Mouse (Mus musculus) forebrain, embryonic 14.5 days (tissue): Measurements from ENCODE around the gene Cnppd1. TPM values are rescaled to one million over a fixed set of nuclear protein-coding genes. Genes with fewer than 3 reads are reported as not detected.

Experiments used
- ATAC-seq: fragments of 200-750 bp; cut with Nextera tagmentation; 2 replicates; pipeline ENCODE4 v1.8.0; 2017; ENCODE audit warnings: mild to moderate bottlenecking, moderate library complexity
- DNase-seq: peaks from one replicate; pipeline ENCODE4 v3.0.0-alpha.2; 2015; ENCODE audit warnings: low spot score
- H3K27ac ChIP-seq: fragments of 300-500 bp; sonication (generic); 2 replicates; pipeline ENCODE4 v1.5.1; 2014; ENCODE audit warnings: low read depth, mild to moderate bottlenecking, control low read depth, low read length, moderate library complexity
- H3K27me3 ChIP-seq: fragments of 300-500 bp; sonication (generic); replicated peaks from 2 replicates; pipeline ENCODE4 v1.6.1; 2014; ENCODE audit warnings: low read length, control low read depth, mixed read lengths; ENCODE audit not compliant: control insufficient read depth, insufficient read depth
- H3K36me3 ChIP-seq: fragments of 300-500 bp; sonication (generic); 2 replicates; pipeline ENCODE4 v1.6.1; 2014; ENCODE audit warnings: low read length, control low read depth; ENCODE audit not compliant: control insufficient read depth, insufficient read depth
- H3K4me1 ChIP-seq: fragments of 300-500 bp; sonication (generic); 2 replicates; pipeline ENCODE4 v1.6.1; 2014; ENCODE audit warnings: antibody characterized with exemption, low read length, control low read depth; ENCODE audit not compliant: control insufficient read depth, insufficient read depth
- H3K4me2 ChIP-seq: fragments of 300-500 bp; sonication (generic); 2 replicates; pipeline ENCODE4 v1.6.1; 2014; ENCODE audit warnings: mild to moderate bottlenecking, control low read depth, low read length
- H3K4me3 ChIP-seq: fragments of 300-500 bp; sonication (generic); 2 replicates; pipeline ENCODE4 v1.5.1; 2014; ENCODE audit warnings: low read depth, low read length, control low read depth
- H3K9ac ChIP-seq: fragments of 300-500 bp; sonication (generic); 2 replicates; pipeline ENCODE4 v1.6.1; 2014; ENCODE audit warnings: mild to moderate bottlenecking, low read length, control low read depth, moderate library complexity
- H3K9me3 ChIP-seq: fragments of 300-500 bp; sonication (generic); replicated peaks from 2 replicates; pipeline ENCODE4 v1.6.1; 2016; ENCODE audit warnings: low read length, control low read depth, mixed read lengths; ENCODE audit not compliant: control insufficient read depth
- WGBS: fragments of 180-500 bp; shearing (Covaris S2); extraction: QIAGEN DNeasy Blood & Tissue Kit; methylation state at CpG from one replicate; pipeline ENCODE4 v1.1.7; 2014; 5-methylcytosine and 5-hydroxymethylcytosine counted together
- polyA plus RNA-seq: library from polyadenylated mRNA; unstranded; fragments of >200 nt; fragmentation: Nextera tagmentation; extraction: Ambion mirVana; gene quantifications from 2 replicates; pipeline ENCODE4 v1.2.1, GENCODE M21; 2014

Gene Cnppd1
- polyA plus RNA-seq, 1 experiment from 2014 or later, result 40.4 TPM

- peaks cover 46% of the 10 kb centered on the region for H3K36me3 ChIP-seq
- H3K9me3 ChIP-seq, result no peaks in the 10 kb centered on the region
- DNase-seq (no peak), ATAC-seq (no peak)
- H3K9ac ChIP-seq, result no peak overlapping the region
- 89% methylated on average over 6 of the region's 6 CpGs for WGBS
- no peak overlapping the region for H3K27ac ChIP-seq
- H3K4me1 ChIP-seq, result peaks cover 6% of the 10 kb centered on the region
- no peak overlapping the region for H3K4me2 ChIP-seq
- no peak overlapping the region for H3K4me3 ChIP-seq
- no peaks in the 10 kb centered on the region for H3K27me3 ChIP-seq
Measured at GRCm38 (mm10) chr1:75136293-75136692, 6.2 kb downstream of the Cnppd1 start.

GRCm38 (mm10) chr1:75133421-75134207 lies 8.9 kb downstream of the Cnppd1 start, which contains the start of gene Slc23a3:
Gene Slc23a3 (minus strand): TSS chr1:75133890.
- DNase-seq, result no peak
- Histone ChIP-seq H3K9me3 (no peaks in the 10 kb centered on the region), H3K4me2 (no peak within 1 kb of the TSS), H3K4me1 (no peaks in the 10 kb centered on the region), H3K9ac (no peak within 1 kb of the TSS), H3K27me3 (no peaks in the 10 kb centered on the region), H3K27ac (no peak within 1 kb of the TSS), H3K36me3 (peaks cover 36% of the 10 kb centered on the region), H3K4me3 (no peak within 1 kb of the TSS)
- no peak for ATAC-seq
- 68% methylated on average over 12 of the region's 12 CpGs for WGBS

DNA sequence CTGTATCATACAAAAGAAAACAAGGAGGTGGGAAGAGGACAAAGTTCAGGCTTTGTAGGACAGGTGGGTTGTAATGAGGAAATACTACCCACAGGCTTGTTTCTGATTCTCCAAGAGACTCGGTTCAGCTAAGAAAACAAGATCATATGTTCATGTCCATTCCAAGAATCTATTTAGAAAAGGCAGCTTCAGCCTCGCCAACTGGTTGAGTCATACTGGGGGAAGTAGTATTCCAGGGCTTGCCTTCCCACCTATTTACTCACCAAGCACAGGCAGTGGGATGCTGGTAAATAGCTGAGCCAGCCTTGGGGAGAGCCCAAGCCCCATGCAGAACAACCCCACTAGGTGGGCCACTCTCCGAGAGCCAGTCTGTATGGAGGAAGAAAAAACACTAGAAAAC lies 13.9 kb downstream of the Cnppd1 start:
- no peak for DNase-seq
- no peaks in the 10 kb centered on the region for H3K9me3 ChIP-seq
- no peaks in the 10 kb centered on the region for H3K27me3 ChIP-seq
- H3K36me3 ChIP-seq, result no peaks in the 10 kb centered on the region
- 0 out of 2 replicates have a peak, but pooled peaks cover 3% of the 10 kb centered on the region for H3K4me1 ChIP-seq
- H3K27ac ChIP-seq, result no peak overlapping the region
- H3K4me3 ChIP-seq, result no peak overlapping the region
- WGBS, result 77% methylated on average over 3 of the region's 3 CpGs
- no peak for ATAC-seq
- no peak overlapping the region for H3K9ac ChIP-seq
- H3K4me2 ChIP-seq, result no peak overlapping the region

GRCm38 (mm10) chr1:75125418-75125817 lies 17.1 kb downstream of the Cnppd1 start:
- Histone ChIP-seq H3K4me2 (peak overlapping the region; percentile 43), H3K4me1 (0 out of 2 replicates have a peak, but pooled peaks cover 3% of the 10 kb centered on the region), H3K36me3 (no peaks in the 10 kb centered on the region), H3K9me3 (no peaks in the 10 kb centered on the region), H3K9ac (peak overlapping the region; percentile 59; the same call in 1 of the 2 replicates), H3K27me3 (no peaks in the 10 kb centered on the region), H3K4me3 (peak overlapping the region; percentile 43), H3K27ac (no peak overlapping the region)
- 36% methylated on average over 5 of the region's 5 CpGs for WGBS
- no peak for ATAC-seq
- DNase-seq, result no peak

- Histone ChIP-seq H3K27me3 (no peaks in the 10 kb centered on the region), H3K27ac (peak within 1 kb of the TSS; percentile 75), H3K36me3 (no peaks in the 10 kb centered on the region), H3K9me3 (no peaks in the 10 kb centered on the region), H3K4me1 (0 out of 2 replicates have a peak, but pooled peaks cover 3% of the 10 kb centered on the region), H3K4me2 (peak within 1 kb of the TSS; percentile 43), H3K9ac (peak within 1 kb of the TSS; percentile 59), H3K4me3 (peak within 1 kb of the TSS; percentile 43)
- ATAC-seq, result peak; percentile 96
- DNase-seq, result peak; percentile 97
- 2% methylated on average over 56 of the region's 56 CpGs for WGBS
Measured at GRCm38 (mm10) chr1:75124346-75125321, 17.9 kb downstream of the Cnppd1 start, which contains the start of gene Nhej1. Gene Nhej1 (minus strand): TSS chr1:75125200.

DNA sequence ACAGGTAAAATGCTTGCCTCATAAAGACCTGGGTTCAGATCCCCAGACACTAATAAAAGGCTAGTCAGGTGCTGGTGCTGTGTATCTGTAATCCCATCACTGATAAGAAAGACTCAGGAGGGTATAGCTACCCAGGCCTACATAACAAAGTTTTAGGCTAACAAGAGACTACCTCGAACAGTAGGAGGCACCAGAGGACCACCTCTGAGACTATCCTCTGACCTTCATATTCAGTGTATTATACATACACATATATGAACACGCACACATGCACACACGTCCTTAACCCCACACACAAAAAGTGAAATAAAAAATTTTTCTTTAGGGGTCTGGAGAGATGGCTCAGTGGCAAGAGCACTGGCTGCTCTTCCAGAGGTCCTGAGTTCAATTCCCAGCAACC lies 20.3 kb downstream of the Cnppd1 start:
- no peaks in the 10 kb centered on the region for H3K9me3 ChIP-seq
- H3K4me2 ChIP-seq, result no peak overlapping the region
- 0 out of 2 replicates have a peak, but pooled peaks cover 3% of the 10 kb centered on the region for H3K4me1 ChIP-seq
- no peak overlapping the region for H3K27ac ChIP-seq
- no peak for ATAC-seq
- 82% methylated on average over 3 of the region's 3 CpGs for WGBS
- no peaks in the 10 kb centered on the region for H3K36me3 ChIP-seq
- no peak overlapping the region for H3K9ac ChIP-seq
- H3K27me3 ChIP-seq, result no peaks in the 10 kb centered on the region
- H3K4me3 ChIP-seq, result no peak overlapping the region
- no peak for DNase-seq

Other genes starting within 250 kb of the Cnppd1 start
- gene Cryba2, start 249.6 kb downstream of the Cnppd1 start, polyA plus RNA-seq, result not detected in 2 replicates
- 0.29 and 0.68 TPM in 2 replicates for gene Cfap65, start 207.1 kb downstream of the Cnppd1 start, polyA plus RNA-seq
- 0.09 and 0.20 TPM in 2 replicates for gene Ihh, start 191.0 kb downstream of the Cnppd1 start, polyA plus RNA-seq
- gene Nhej1, start 17.5 kb downstream of the Cnppd1 start, polyA plus RNA-seq, result 7.9 and 8.8 TPM in 2 replicates
- not detected in 2 replicates for gene Slc23a3, start 8.8 kb downstream of the Cnppd1 start, polyA plus RNA-seq
- gene Retreg2, start 67 bp upstream of the Cnppd1 start, polyA plus RNA-seq, result 85.6 and 95.6 TPM in 2 replicates
- gene Zfand2b, start 25.9 kb upstream of the Cnppd1 start, polyA plus RNA-seq, result 41.2 and 46.8 TPM in 2 replicates
- gene Abcb6, start 37.7 kb upstream of the Cnppd1 start, polyA plus RNA-seq, result 26.2 and 30.4 TPM in 2 replicates
- 16.3 and 16.9 TPM in 2 replicates for gene Ankzf1, start 49.4 kb upstream of the Cnppd1 start, polyA plus RNA-seq
- gene Atg9a, start 49.5 kb upstream of the Cnppd1 start, polyA plus RNA-seq, result 25.5 and 34.1 TPM in 2 replicates
- gene Glb1l, start 68.1 kb upstream of the Cnppd1 start, polyA plus RNA-seq, result 13.0 and 14.3 TPM in 2 replicates
- 116 and 130 TPM in 2 replicates for gene Stk16, start 68.1 kb upstream of the Cnppd1 start, polyA plus RNA-seq
- 14.3 and 21.3 TPM in 2 replicates for gene Tuba4a, start 77.2 kb upstream of the Cnppd1 start, polyA plus RNA-seq
- gene A630095N17Rik, start 89.4 kb upstream of the Cnppd1 start, polyA plus RNA-seq, result not detected in 2 replicates
- gene Dnajb2, start 93.7 kb upstream of the Cnppd1 start, polyA plus RNA-seq, result 21.5 and 24.3 TPM in 2 replicates
- 5.1 and 8.0 TPM in 2 replicates for gene Ptprn, start 121.8 kb upstream of the Cnppd1 start, polyA plus RNA-seq
- 62.4 and 68.1 TPM in 2 replicates for gene Resp18, start 135.7 kb upstream of the Cnppd1 start, polyA plus RNA-seq
- 160 and 178 TPM in 2 replicates for gene Dnpep, start 175.3 kb upstream of the Cnppd1 start, polyA plus RNA-seq
- 1.3 and 1.4 TPM in 2 replicates for gene Des, start 217.6 kb upstream of the Cnppd1 start, polyA plus RNA-seq
- 8.3 and 8.8 TPM in 2 replicates for gene Speg, start 232.6 kb upstream of the Cnppd1 start, polyA plus RNA-seq